Mouse (Mus musculus): ENCODE results near the gene Tmem150b. TPM values are rescaled to one million over a fixed set of nuclear protein-coding genes. Genes with fewer than 3 reads are reported as not detected.
A peak's percentile ranks its signal among the peaks of the same experiment; 100 is the strongest.

Gene Tmem150b
- polyA plus RNA-seq (2015; fragmentation: Nextera tagmentation; extraction: Ambion mirVana) = 0.33 and 0.36 TPM in 2 replicates

DNA sequence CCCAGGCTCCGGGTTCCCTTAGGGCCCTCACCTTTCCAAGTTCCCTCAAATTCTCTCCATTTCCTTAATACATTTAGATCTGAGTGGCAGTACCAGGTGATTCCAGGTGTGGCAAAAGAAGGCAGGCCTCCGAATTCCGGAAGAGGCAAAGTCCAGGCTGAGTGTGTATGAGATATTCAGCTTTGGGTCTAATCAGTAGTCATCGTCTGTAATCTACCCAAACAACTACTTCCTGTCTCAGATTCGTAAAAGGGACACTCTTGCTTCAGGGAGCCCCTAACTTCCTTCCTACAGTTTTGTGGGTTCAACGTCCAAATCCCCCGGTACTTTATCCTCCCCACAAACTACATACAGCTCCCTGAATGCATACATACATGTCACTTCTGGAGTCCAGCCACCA lies at the start of gene Tmem150b:
Tmem150b (minus strand) TSS at position 81 of the 400 bp plus-strand sequence.
- 10% methylated on average over 7 of the region's 7 CpGs for WGBS (ENCODE audit: insufficient replicate concordance)
- H3K4me3 ChIP-seq (ENCODE audit: low read depth, low read length) = peak within 1 kb of the TSS; percentile 33; the same call in 1 of the 2 replicates

DNA sequence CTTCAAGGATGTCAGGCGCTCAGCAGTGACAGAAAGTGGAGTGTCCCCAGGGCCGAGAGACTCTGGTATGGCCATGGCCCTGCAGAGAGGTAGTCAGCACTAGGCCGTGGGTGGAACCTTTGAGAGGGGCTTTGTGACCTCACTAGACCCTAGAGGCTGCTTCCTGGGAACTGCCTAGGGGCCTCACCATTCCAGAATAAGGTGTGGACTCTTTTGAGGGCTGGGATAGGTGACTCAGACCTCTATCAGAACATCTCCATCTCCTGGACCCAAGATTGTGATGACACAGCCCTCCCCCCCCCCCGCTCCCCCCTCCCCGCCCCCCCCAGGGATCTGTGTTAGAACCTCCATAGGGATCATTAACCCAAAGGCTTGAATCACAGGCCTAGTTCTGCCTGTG lies 46.2 kb upstream of the Tmem150b start, which contains the start of gene Fam71e2:
Fam71e2 (minus strand) TSS at position 101 of the 400 bp plus-strand sequence.
- Histone ChIP-seq H3K9ac (ENCODE audit: low read depth, low read length) (no peak within 1 kb of the TSS), H3K4me2 (ENCODE audit: low read depth, low read length) (no peak within 1 kb of the TSS), H3K4me1 (ENCODE audit: control insufficient read depth, low read depth, low read length) (no peaks in the 10 kb centered on the region), H3K9me3 (replicated peaks; ENCODE audit: control insufficient read depth, low read length) (no peaks in the 10 kb centered on the region), H3K36me3 (ENCODE audit: control insufficient read depth, insufficient read depth) (no peaks in the 10 kb centered on the region), H3K27me3 (ENCODE audit: control insufficient read depth, insufficient read depth, low read depth, low read length) (peaks cover 27% of the 10 kb centered on the region), H3K27ac (ENCODE audit: low read length) (no peak within 1 kb of the TSS), H3K4me3 (ENCODE audit: low read depth, low read length) (no peak within 1 kb of the TSS)
- ATAC-seq (ENCODE audit: low read depth) = no peak
- 58% methylated on average over 3 of the region's 5 CpGs for WGBS (ENCODE audit: insufficient replicate concordance)

More for the DNA sequence above, at the start of gene Tmem150b:
- Histone ChIP-seq H3K27me3 (ENCODE audit: control insufficient read depth, insufficient read depth, low read depth, low read length) (no peaks in the 10 kb centered on the region), H3K36me3 (ENCODE audit: control insufficient read depth, insufficient read depth) (no peaks in the 10 kb centered on the region), H3K9ac (ENCODE audit: low read depth, low read length) (no peak within 1 kb of the TSS), H3K27ac (ENCODE audit: low read length) (peak within 1 kb of the TSS; percentile 51; the same call in 1 of the 2 replicates), H3K4me2 (ENCODE audit: low read depth, low read length) (peak within 1 kb of the TSS; percentile 25; the same call in 1 of the 2 replicates), H3K9me3 (replicated peaks; ENCODE audit: control insufficient read depth, low read length) (no peaks in the 10 kb centered on the region), H3K4me1 (ENCODE audit: control insufficient read depth, low read depth, low read length) (peaks cover 3% of the 10 kb centered on the region; the same call in 1 of the 2 replicates)
- ATAC-seq (ENCODE audit: low read depth) = no peak

DNA sequence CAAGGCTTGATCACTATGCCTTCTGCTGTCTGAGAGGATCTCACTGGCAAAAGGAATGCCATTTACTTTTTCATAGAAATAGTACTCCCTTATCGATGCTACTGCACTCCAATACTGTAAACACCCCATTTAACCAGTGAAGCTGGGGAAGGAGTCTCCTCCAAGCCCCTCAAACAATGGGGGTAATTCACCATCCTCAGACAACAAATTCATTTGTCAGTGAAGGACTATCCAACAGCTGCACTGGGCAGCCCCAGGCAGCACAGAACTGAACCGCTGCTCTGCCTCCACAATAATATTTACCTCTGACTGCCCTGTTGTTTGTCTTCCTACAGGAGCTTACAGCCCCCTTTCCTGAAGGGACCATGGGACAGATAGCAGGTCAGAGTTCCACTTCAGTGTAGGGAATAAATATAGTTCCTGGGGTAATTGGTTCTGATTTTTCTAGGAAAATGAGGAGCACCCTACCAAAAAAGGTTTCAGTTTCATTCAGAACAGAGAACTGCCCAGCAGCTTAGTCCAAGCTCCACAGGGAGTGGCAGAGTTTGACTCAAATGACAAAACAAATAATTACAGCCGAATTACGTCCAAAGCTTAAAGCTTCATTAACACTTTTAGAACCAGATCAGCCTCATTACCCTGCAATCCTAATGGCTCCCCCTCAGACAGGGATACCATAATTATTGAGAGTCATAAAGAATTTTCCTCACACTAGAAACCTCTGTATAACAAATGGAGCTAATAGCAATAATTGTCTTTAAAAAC lies 40.1 kb upstream of the Tmem150b start:
- no peaks in the 10 kb centered on the region for H3K36me3 ChIP-seq (ENCODE audit: control insufficient read depth, insufficient read depth)
- 29% methylated on average over 4 of the region's 4 CpGs for WGBS (ENCODE audit: insufficient replicate concordance)
- H3K9ac ChIP-seq (ENCODE audit: low read depth, low read length) = no peak overlapping the region
- no peaks in the 10 kb centered on the region for H3K4me1 ChIP-seq (ENCODE audit: control insufficient read depth, low read depth, low read length)
- H3K27me3 ChIP-seq (ENCODE audit: control insufficient read depth, insufficient read depth, low read depth, low read length) = peaks cover 6% of the 10 kb centered on the region
- no peak overlapping the region for H3K4me2 ChIP-seq (ENCODE audit: low read depth, low read length)
- no peak overlapping the region for H3K4me3 ChIP-seq (ENCODE audit: low read depth, low read length)
- peak; percentile 43 for ATAC-seq (ENCODE audit: low read depth)
- H3K9me3 ChIP-seq (replicated peaks; ENCODE audit: control insufficient read depth, low read length) = no peaks in the 10 kb centered on the region
- no peak overlapping the region for H3K27ac ChIP-seq (ENCODE audit: low read length)

DNA sequence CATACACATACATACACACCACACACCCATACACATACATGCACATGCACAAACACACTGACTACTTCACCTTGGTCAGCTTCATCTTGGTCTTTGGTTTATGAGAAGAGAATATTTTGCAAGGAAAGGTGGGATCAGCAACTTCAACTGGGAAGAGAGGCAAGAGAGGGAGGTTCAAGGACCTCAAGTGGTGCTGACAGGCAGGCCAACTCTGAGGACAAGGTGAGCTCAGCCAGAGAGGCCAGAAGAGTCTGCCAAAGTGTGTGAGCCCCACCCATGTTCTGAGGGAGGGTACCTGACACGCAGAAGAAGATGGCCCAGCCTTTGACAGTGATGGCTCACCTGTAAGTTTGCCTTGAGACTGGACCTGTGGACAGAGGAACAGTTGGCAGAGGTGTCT lies 34.6 kb upstream of the Tmem150b start:
- Histone ChIP-seq H3K27me3 (ENCODE audit: control insufficient read depth, insufficient read depth, low read depth, low read length) (no peaks in the 10 kb centered on the region), H3K27ac (ENCODE audit: low read length) (no peak overlapping the region), H3K4me2 (ENCODE audit: low read depth, low read length) (no peak overlapping the region), H3K9ac (ENCODE audit: low read depth, low read length) (no peak overlapping the region), H3K36me3 (ENCODE audit: control insufficient read depth, insufficient read depth) (no peaks in the 10 kb centered on the region), H3K9me3 (replicated peaks; ENCODE audit: control insufficient read depth, low read length) (no peaks in the 10 kb centered on the region), H3K4me3 (ENCODE audit: low read depth, low read length) (no peak overlapping the region), H3K4me1 (ENCODE audit: control insufficient read depth, low read depth, low read length) (no peaks in the 10 kb centered on the region)
- WGBS (ENCODE audit: insufficient replicate concordance) = 22% methylated on average over 1 of the region's 1 CpGs
- ATAC-seq (ENCODE audit: low read depth) = no peak

DNA sequence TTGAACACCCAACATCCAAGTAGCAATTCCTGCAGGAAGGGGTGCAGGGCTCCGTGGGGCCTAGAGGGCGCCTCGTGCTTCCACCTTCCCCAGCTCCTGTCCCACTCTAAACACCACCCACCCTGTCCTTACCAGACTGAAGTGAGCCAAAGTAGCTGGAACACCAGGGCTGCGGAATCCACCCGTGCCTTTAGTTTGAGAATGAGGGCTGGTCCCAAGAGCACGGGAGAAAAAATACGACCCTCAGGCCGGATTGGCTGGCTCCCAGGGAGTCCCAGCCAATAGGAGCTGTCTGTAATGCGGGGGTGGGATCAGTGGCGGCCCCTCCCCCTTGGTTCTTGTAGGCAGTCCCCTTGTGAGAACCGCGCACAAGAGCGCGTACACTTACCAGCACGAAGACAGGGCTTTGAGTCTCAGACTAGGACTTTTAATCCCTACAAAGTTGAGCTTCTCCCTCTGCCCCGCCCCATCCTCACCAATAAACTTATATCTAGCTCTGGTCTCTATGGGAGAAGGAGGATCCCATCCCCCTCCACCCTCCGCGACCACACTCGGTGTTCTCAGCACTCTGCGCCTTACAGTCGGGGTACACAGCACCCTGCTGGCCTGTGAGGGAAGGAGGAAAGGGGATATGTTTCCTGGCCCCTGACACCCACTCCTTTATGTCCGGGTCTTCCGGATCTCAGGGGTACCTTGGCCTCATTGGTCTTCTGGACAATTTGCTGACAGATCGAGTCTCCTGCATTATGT lies 27.9 kb upstream of the Tmem150b start, which contains the start of gene Cox6b2:
Cox6b2 (minus strand) TSS at position 274 of the 750 bp plus-strand sequence.
- Histone ChIP-seq H3K27me3 (ENCODE audit: control insufficient read depth, insufficient read depth, low read depth, low read length) (no peaks in the 10 kb centered on the region), H3K36me3 (ENCODE audit: control insufficient read depth, insufficient read depth) (no peaks in the 10 kb centered on the region), H3K4me1 (ENCODE audit: control insufficient read depth, low read depth, low read length) (peaks cover 45% of the 10 kb centered on the region), H3K4me3 (ENCODE audit: low read depth, low read length) (peak within 1 kb of the TSS; percentile 73), H3K9ac (ENCODE audit: low read depth, low read length) (peak within 1 kb of the TSS; percentile 71), H3K9me3 (replicated peaks; ENCODE audit: control insufficient read depth, low read length) (no peaks in the 10 kb centered on the region), H3K4me2 (ENCODE audit: low read depth, low read length) (peak within 1 kb of the TSS; percentile 85), H3K27ac (ENCODE audit: low read length) (peak within 1 kb of the TSS; percentile 89)
- ATAC-seq (ENCODE audit: low read depth) = peak; percentile 85
- WGBS (ENCODE audit: insufficient replicate concordance) = 6% methylated on average over 24 of the region's 24 CpGs

DNA sequence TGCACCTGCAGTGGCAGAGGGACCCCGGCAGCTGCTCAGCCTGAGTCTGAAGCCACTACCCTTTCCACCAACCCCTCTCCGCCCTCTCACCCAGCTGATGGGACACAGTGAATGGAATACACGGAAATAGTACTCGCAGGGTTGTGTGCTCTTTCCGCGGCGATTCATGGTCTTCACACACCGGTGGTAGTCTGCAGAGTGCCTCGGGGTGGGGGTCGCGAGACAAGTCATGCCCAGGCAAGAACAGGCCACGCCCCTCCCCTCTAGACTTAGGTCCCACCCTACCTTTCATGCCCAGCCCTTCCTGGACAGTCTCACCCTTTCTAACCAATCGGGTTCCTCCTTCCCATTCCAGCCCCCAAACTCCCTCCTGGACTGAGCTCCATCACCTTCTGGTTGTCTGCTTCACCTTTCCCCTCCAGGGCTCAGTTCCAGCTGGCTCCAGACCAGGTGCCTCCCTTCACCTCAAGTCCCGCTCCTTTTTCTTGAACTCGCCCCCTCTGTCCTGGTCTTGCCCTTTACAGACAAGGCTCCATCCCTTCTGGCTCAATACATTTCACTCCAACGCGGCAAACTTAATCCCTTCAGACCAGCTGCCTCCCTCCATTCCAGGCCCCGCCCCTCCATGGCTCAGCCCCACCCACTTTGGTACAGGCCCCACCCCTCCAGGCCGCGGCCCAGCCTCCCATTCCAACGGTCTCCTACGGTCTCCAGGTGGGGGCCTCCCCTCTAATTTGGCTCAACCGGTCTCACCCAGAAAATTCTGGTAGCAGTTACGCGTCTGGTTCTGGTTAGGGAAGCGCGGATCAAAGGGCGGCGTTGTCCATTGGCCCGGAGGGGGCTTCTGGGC lies 27.1 kb upstream of the Tmem150b start:
- H3K36me3 ChIP-seq (ENCODE audit: control insufficient read depth, insufficient read depth) = no peaks in the 10 kb centered on the region
- ATAC-seq (ENCODE audit: low read depth) = peak; percentile 78
- H3K9me3 ChIP-seq (replicated peaks; ENCODE audit: control insufficient read depth, low read length) = no peaks in the 10 kb centered on the region
- 3% methylated on average over 30 of the region's 30 CpGs for WGBS (ENCODE audit: insufficient replicate concordance)
- H3K9ac ChIP-seq (ENCODE audit: low read depth, low read length) = peak overlapping the region; percentile 71
- peak overlapping the region; percentile 89 for H3K27ac ChIP-seq (ENCODE audit: low read length)
- no peaks in the 10 kb centered on the region for H3K27me3 ChIP-seq (ENCODE audit: control insufficient read depth, insufficient read depth, low read depth, low read length)
- H3K4me3 ChIP-seq (ENCODE audit: low read depth, low read length) = peak overlapping the region; percentile 73
- peaks cover 50% of the 10 kb centered on the region for H3K4me1 ChIP-seq (ENCODE audit: control insufficient read depth, low read depth, low read length)
- peak overlapping the region; percentile 85 for H3K4me2 ChIP-seq (ENCODE audit: low read depth, low read length)

DNA sequence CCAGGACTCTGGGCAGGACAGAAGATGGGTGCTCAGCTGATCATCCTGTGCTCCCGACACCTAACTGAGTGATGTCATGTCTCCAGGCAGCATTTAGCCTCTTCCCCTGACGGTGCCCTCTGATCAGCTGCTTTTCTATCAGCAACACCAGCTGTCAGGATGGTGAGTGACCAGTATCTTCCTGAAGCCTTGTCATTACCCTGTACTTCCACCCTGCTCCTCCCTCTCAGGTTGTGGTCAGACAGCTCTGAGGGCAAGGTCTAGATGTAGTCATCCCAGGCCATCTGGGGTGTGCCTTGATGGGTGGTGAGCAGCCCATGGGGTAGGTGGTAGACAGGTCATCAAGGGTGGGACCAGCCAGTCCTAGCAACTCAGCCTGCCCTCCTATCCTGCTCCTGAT lies 24.1 kb upstream of the Tmem150b start:
- ATAC-seq (ENCODE audit: low read depth) = peak; percentile 5
- Histone ChIP-seq H3K9me3 (replicated peaks; ENCODE audit: control insufficient read depth, low read length) (no peaks in the 10 kb centered on the region), H3K9ac (ENCODE audit: low read depth, low read length) (no peak overlapping the region), H3K27me3 (ENCODE audit: control insufficient read depth, insufficient read depth, low read depth, low read length) (no peaks in the 10 kb centered on the region), H3K4me2 (ENCODE audit: low read depth, low read length) (no peak overlapping the region), H3K27ac (ENCODE audit: low read length) (peak overlapping the region; percentile 94), H3K4me3 (ENCODE audit: low read depth, low read length) (no peak overlapping the region), H3K4me1 (ENCODE audit: control insufficient read depth, low read depth, low read length) (peaks cover 80% of the 10 kb centered on the region), H3K36me3 (ENCODE audit: control insufficient read depth, insufficient read depth) (peaks cover 13% of the 10 kb centered on the region; the same call in 1 of the 2 replicates)
- 33% methylated on average over 2 of the region's 2 CpGs for WGBS (ENCODE audit: insufficient replicate concordance)

DNA sequence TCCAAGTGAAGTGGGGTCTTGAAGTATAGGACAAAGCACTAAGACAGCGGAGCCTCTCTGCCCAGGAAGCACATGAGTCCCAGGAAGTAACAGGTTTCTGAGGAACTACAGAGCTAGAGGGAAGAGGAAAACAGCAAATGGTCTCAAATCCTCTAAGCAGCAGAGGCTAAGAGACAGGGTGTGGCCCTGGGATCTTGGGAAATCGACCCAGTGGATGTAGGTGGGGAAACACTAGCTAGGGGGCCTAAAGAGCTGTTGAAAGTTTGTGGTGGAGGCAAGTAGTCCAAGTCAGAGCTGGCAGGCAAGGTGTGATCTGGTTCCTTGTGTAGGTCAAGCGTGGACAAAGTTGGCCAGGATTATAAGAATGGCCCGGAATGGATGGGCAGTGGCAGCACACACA lies 23.3 kb upstream of the Tmem150b start:
- no peak for ATAC-seq (ENCODE audit: low read depth)
- peaks cover 13% of the 10 kb centered on the region; the same call in 1 of the 2 replicates for H3K36me3 ChIP-seq (ENCODE audit: control insufficient read depth, insufficient read depth)
- no peaks in the 10 kb centered on the region for H3K9me3 ChIP-seq (replicated peaks; ENCODE audit: control insufficient read depth, low read length)
- peak overlapping the region; percentile 27; the same call in 1 of the 2 replicates for H3K4me2 ChIP-seq (ENCODE audit: low read depth, low read length)
- H3K4me3 ChIP-seq (ENCODE audit: low read depth, low read length) = no peak overlapping the region
- no peaks in the 10 kb centered on the region for H3K27me3 ChIP-seq (ENCODE audit: control insufficient read depth, insufficient read depth, low read depth, low read length)
- 68% methylated on average over 4 of the region's 4 CpGs for WGBS (ENCODE audit: insufficient replicate concordance)
- peak overlapping the region; percentile 6 for H3K9ac ChIP-seq (ENCODE audit: low read depth, low read length)
- H3K4me1 ChIP-seq (ENCODE audit: control insufficient read depth, low read depth, low read length) = peaks cover 88% of the 10 kb centered on the region
- peak overlapping the region; percentile 94 for H3K27ac ChIP-seq (ENCODE audit: low read length)
